Mouse (Mus musculus): ENCODE data around the gene Sf3b4. TPM values are rescaled to one million over a fixed set of nuclear protein-coding genes. Genes with fewer than 3 reads are reported as not detected.
"Not testable (repeated sequence)": the region's sequence is repeated elsewhere in the genome, so short reads cannot be mapped to it uniquely, and the experiment has no call there.

Gene Sf3b4
- polyA plus RNA-seq, 1 experiment, result 66.2 TPM

GRCm38 (mm10) chr3:96199731-96200130 is 27.6 kb downstream of the Sf3b4 start:
- 47% methylated on average over 2 of the region's 2 CpGs for WGBS
- TF ChIP-seq POLR2A (IDR thresholded peaks at IDR 0.05; ENCODE audit: borderline replicate concordance, extremely low read depth, low read depth, low read length) (no peak), CTCF (IDR thresholded peaks at IDR 0.05; ENCODE audit: insufficient read depth, low read length) (no peak)
- Histone ChIP-seq H3K4me1 (ENCODE audit: control insufficient read depth, insufficient read depth, low read length) (0 out of 2 replicates have a peak, but pooled peaks cover 3% of the 10 kb centered on the region), H3K4me3 (replicated peaks; ENCODE audit: extremely low read depth, low read depth, low read length) (no peak overlapping the region)
- DNase-seq, result no peak

- TF ChIP-seq CTCF (IDR thresholded peaks at IDR 0.05; ENCODE audit: insufficient read depth, low read length), result no peak
- no peak for TF ChIP-seq POLR2A (IDR thresholded peaks at IDR 0.05; ENCODE audit: borderline replicate concordance, extremely low read depth, low read depth, low read length)
- no peak for DNase-seq
- 69% methylated on average over 3 of the region's 3 CpGs for WGBS
- Histone ChIP-seq H3K4me3 (replicated peaks; ENCODE audit: extremely low read depth, low read depth, low read length) (no peak overlapping the region), H3K4me1 (ENCODE audit: control insufficient read depth, insufficient read depth, low read length) (no peaks in the 10 kb centered on the region)
Observed at GRCm38 (mm10) chr3:96207819-96208218, 35.7 kb downstream of the Sf3b4 start.

DNA sequence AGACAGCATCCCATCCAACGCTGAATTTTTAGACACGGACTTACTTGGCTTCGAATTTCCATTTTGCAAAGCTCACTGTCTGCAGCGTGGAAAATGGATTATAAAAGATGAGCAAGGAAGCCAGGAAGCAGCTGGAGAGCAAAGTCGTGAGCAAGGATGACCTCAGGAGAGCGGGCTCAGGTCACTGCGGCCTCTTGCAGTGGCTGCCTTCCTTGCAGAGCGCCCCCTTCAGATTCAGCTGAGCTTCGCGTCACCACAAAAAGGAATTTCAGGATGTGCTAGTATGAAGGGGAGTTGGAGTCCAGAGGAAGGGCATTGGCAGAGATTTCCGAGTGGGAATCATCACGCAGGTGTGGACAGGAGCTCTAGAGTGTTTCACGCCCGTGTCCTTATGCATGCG is 37.1 kb downstream of the Sf3b4 start:
- H3K4me3 ChIP-seq (replicated peaks; ENCODE audit: extremely low read depth, low read depth, low read length), result no peak overlapping the region
- H3K4me1 ChIP-seq (ENCODE audit: control insufficient read depth, insufficient read depth, low read length), result no peaks in the 10 kb centered on the region
- no peak for DNase-seq
- 28% methylated on average over 15 of the region's 15 CpGs for WGBS
- no peak for TF ChIP-seq POLR2A (IDR thresholded peaks at IDR 0.05; ENCODE audit: borderline replicate concordance, extremely low read depth, low read depth, low read length)
- TF ChIP-seq CTCF (IDR thresholded peaks at IDR 0.05; ENCODE audit: insufficient read depth, low read length), result 0 out of 2 replicates have a peak, but pooled peaks have one; percentile 3

DNA sequence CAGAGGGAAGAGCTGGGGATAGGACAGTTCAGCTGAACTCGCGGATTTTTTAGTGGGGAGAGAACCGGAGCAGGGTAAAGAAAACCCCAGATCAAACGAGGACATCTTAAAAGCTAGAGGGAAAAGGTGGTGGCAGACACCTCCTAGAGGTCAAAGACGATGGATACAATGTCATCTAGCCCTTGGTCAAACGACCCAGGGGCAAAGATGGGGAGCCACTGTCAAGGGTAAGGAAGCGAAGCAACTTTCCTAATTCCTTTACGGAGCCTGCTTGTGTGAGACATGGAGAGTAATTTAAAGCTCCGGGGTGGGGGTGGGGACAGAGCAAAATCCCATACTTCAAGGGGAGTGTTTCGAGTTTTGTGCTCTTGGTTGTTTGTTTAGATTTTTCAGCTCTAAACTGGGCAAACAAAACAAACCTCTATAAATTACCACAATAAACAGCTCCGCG is 47.1 kb downstream of the Sf3b4 start:
- Histone ChIP-seq H3K4me3 (replicated peaks; ENCODE audit: extremely low read depth, low read depth, low read length) (peak overlapping the region; percentile 95), H3K4me1 (ENCODE audit: control insufficient read depth, insufficient read depth, low read length) (peaks cover 13% of the 10 kb centered on the region)
- DNase-seq, result peak; percentile 56
- TF ChIP-seq POLR2A (IDR thresholded peaks at IDR 0.05; ENCODE audit: borderline replicate concordance, extremely low read depth, low read depth, low read length) (no peak; the same call in 1 of the 2 replicates), CTCF (IDR thresholded peaks at IDR 0.05; ENCODE audit: insufficient read depth, low read length) (no peak)
- WGBS, result under 1% methylated on average over 12 of the region's 12 CpGs

DNA sequence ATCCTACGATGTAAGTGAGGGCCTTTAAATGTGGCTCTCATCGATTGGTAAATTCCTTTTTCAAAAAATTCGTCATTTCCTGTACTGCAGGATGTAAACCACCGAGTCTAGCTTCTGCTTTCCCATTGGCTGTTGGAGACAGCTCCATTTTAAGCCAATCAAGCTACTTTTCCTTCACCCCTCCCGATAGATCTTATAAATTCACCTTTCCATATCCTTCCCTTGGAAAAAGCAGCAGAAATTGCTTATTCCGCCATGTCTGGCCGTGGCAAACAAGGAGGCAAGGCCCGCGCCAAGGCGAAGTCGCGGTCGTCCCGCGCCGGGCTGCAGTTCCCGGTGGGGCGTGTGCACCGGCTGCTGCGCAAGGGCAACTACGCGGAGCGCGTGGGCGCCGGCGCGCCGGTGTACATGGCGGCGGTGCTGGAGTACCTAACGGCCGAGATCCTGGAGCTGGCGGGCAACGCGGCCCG is 47.6 kb downstream of the Sf3b4 start, which contains the start of the genes Bola1 and Hist2h2ab:
Bola1 (minus strand) TSS at position 49 of the 470 bp plus-strand sequence.
Hist2h2ab (plus strand) TSS at position 205 of the 470 bp plus-strand sequence.
- peak within 1 kb of the TSS; percentile 95 for H3K4me3 ChIP-seq (replicated peaks; ENCODE audit: extremely low read depth, low read depth, low read length)
- peaks cover 13% of the 10 kb centered on the region for H3K4me1 ChIP-seq (ENCODE audit: control insufficient read depth, insufficient read depth, low read length)
- TF ChIP-seq CTCF (IDR thresholded peaks at IDR 0.05; ENCODE audit: insufficient read depth, low read length), result no peak
- peak; percentile 56 for TF ChIP-seq POLR2A (IDR thresholded peaks at IDR 0.05; ENCODE audit: borderline replicate concordance, extremely low read depth, low read depth, low read length)
- peak; percentile 86 for DNase-seq
- WGBS, result under 1% methylated on average over 37 of the region's 37 CpGs

- DNase-seq, result not testable (repeated sequence)
- Histone ChIP-seq H3K4me3 (replicated peaks; ENCODE audit: extremely low read depth, low read depth, low read length) (peak overlapping the region; percentile 95), H3K4me1 (ENCODE audit: control insufficient read depth, insufficient read depth, low read length) (peaks cover 13% of the 10 kb centered on the region)
- 0% methylated on average over 42 of the region's 47 CpGs for WGBS
Observed at GRCm38 (mm10) chr3:96220131-96220764, 48.1 kb downstream of the Sf3b4 start.

GRCm38 (mm10) chr3:96220765-96221639 is 48.9 kb downstream of the Sf3b4 start, which contains the start of the genes Hist2h2ac and Hist2h2be:
TSS of gene Hist2h2ac (minus strand) at chr3:96220880.
TSS of gene Hist2h2be (plus strand) at chr3:96221119.
- peaks cover 13% of the 10 kb centered on the region for H3K4me1 ChIP-seq (ENCODE audit: control insufficient read depth, insufficient read depth, low read length)
- peak within 1 kb of the TSS; percentile 95 for H3K4me3 ChIP-seq (replicated peaks; ENCODE audit: extremely low read depth, low read depth, low read length)
- DNase-seq, result peak; percentile 85
- peak; percentile 89 for TF ChIP-seq POLR2A (IDR thresholded peaks at IDR 0.05; ENCODE audit: borderline replicate concordance, extremely low read depth, low read depth, low read length)
- no peak for TF ChIP-seq CTCF (IDR thresholded peaks at IDR 0.05; ENCODE audit: insufficient read depth, low read length)
- WGBS, result under 1% methylated on average over 43 of the region's 43 CpGs

DNA sequence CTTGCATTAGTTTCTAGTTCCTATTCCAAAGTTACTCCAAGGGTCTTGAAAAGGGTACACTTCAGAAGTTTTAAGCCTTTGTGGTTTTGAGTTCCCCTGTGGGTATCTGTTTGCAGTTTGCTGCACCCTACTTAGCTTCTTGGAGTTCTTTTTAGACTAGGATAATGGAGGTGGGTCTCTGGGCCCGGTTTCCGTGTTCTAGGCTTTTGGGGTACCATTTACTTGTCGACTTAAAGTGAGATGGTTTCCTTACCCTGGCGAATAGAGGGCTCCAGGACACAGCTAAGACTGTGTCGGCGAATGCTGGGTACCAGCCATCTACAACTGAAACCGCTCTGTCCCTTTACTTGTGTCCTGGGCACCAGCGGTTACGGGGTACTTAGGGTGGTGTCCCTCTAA is 49.5 kb downstream of the Sf3b4 start:
- no peak for TF ChIP-seq POLR2A (IDR thresholded peaks at IDR 0.05; ENCODE audit: borderline replicate concordance, extremely low read depth, low read depth, low read length)
- no peak for TF ChIP-seq CTCF (IDR thresholded peaks at IDR 0.05; ENCODE audit: insufficient read depth, low read length)
- Histone ChIP-seq H3K4me3 (replicated peaks; ENCODE audit: extremely low read depth, low read depth, low read length) (peak overlapping the region; percentile 93), H3K4me1 (ENCODE audit: control insufficient read depth, insufficient read depth, low read length) (peaks cover 13% of the 10 kb centered on the region)
- WGBS, result 18% methylated on average over 9 of the region's 9 CpGs
- DNase-seq, result no peak

GRCm38 (mm10) chr3:96222774-96223173 is 50.6 kb downstream of the Sf3b4 start:
- WGBS, result 83% methylated on average over 4 of the region's 4 CpGs
- TF ChIP-seq CTCF (IDR thresholded peaks at IDR 0.05; ENCODE audit: insufficient read depth, low read length) (no peak), POLR2A (IDR thresholded peaks at IDR 0.05; ENCODE audit: borderline replicate concordance, extremely low read depth, low read depth, low read length) (no peak)

More at GRCm38 (mm10) chr3:96222774-96223173, 50.6 kb downstream of the Sf3b4 start:
- no peak overlapping the region for H3K4me3 ChIP-seq (replicated peaks; ENCODE audit: extremely low read depth, low read depth, low read length)
- H3K4me1 ChIP-seq (ENCODE audit: control insufficient read depth, insufficient read depth, low read length), result peaks cover 13% of the 10 kb centered on the region
- DNase-seq, result no peak

Data from lung, adult 2 months (tissue).